Mouse (Mus musculus) granulocyte monocyte progenitor cell, adult 5-6 weeks (primary cell): ENCODE data around the gene Vav3. TPM values are rescaled to one million over a fixed set of nuclear protein-coding genes. Genes with fewer than 3 reads are reported as not detected.

Experiments
- total RNA-seq, 2 experiments: library from RNA; stranded (forward) in 1 of 2; stranded (reverse) in 1 of 2; fragments of 200-712, 200-1000 nt in 1 of 2; fragments of >200 nt in 1 of 2; fragmentation: Nextera tagmentation in 1 of 2; gene quantifications; 2 replicates each; pipeline ENCODE4 v1.2.3; 2014 to 2017

Gene Vav3
- total RNA-seq, 2 experiments from 2014 or later: 75.4 to 84.4 TPM

Other genes starting within 250 kb of the Vav3 start
- 16.0 and 16.2 TPM in 2 replicates for gene Slc25a24, start 217.5 kb upstream of the Vav3 start, total RNA-seq (2014; fragmentation: Nextera tagmentation)
- 15.3 and 17.1 TPM in 2 replicates for gene Slc25a24, start 217.5 kb upstream of the Vav3 start, total RNA-seq (2017)